Mouse (Mus musculus) heart, embryonic 11.5 days (tissue): Measurements from ENCODE around the gene Aldh1a2. TPM values are rescaled to one million over a fixed set of nuclear protein-coding genes. Genes with fewer than 3 reads are reported as not detected.

ENCODE experiments used
- ATAC-seq: fragments of 200-750 bp; cut with Nextera tagmentation; replicated peaks from 2 replicates; pipeline ENCODE4 v1.8.0; 2017; ENCODE audit warnings: moderate library complexity; ENCODE audit not compliant: insufficient number of reproducible peaks, low FRiP score, low TSS enrichment
- H3K27ac ChIP-seq: fragments of 300-500 bp; sonication (generic); 2 replicates; pipeline ENCODE4 v1.5.1; 2014; ENCODE audit warnings: mild to moderate bottlenecking, low read depth, low read length
- H3K27me3 ChIP-seq: fragments of 300-500 bp; sonication (generic); 2 replicates; pipeline ENCODE4 v1.6.1; 2014; ENCODE audit warnings: mild to moderate bottlenecking, low read length, mixed read lengths; ENCODE audit not compliant: control insufficient read depth, insufficient read depth
- H3K36me3 ChIP-seq: fragments of 300-500 bp; sonication (generic); 2 replicates; pipeline ENCODE4 v1.6.1; 2014; ENCODE audit warnings: mild to moderate bottlenecking, low read length, moderate library complexity, mixed read lengths; ENCODE audit not compliant: control insufficient read depth, insufficient read depth
- H3K4me1 ChIP-seq: fragments of 300-500 bp; sonication (generic); 2 replicates; pipeline ENCODE4 v1.6.1; 2014; ENCODE audit warnings: low read length; ENCODE audit not compliant: control insufficient read depth, insufficient read depth
- H3K4me2 ChIP-seq: fragments of 300-500 bp; sonication (generic); 2 replicates; pipeline ENCODE4 v1.6.1; 2014; ENCODE audit warnings: mild to moderate bottlenecking, moderate library complexity
- H3K4me3 ChIP-seq: fragments of 300-500 bp; sonication (generic); 2 replicates; pipeline ENCODE4 v1.5.1; 2014; ENCODE audit warnings: low read depth, low read length
- H3K9ac ChIP-seq: fragments of 300-500 bp; sonication (generic); 2 replicates; pipeline ENCODE4 v1.6.1; 2014; ENCODE audit warnings: mild to moderate bottlenecking, low read depth, low read length, moderate library complexity
- H3K9me3 ChIP-seq: fragments of 300-500 bp; sonication (generic); replicated peaks from 2 replicates; pipeline ENCODE4 v1.6.1; 2016; ENCODE audit warnings: low read length; ENCODE audit not compliant: control insufficient read depth
- WGBS: fragments of 180-500 bp; shearing (Covaris S2); extraction: QIAGEN DNeasy Blood & Tissue Kit; methylation state at CpG from one replicate; pipeline ENCODE4 v1.1.7; 2014; ENCODE audit not compliant: insufficient replicate concordance; 5-methylcytosine and 5-hydroxymethylcytosine counted together
- polyA plus RNA-seq: library from polyadenylated mRNA; unstranded; fragments of >200 nt; fragmentation: Nextera tagmentation; extraction: Ambion mirVana; gene quantifications from 2 replicates; pipeline ENCODE4 v1.2.1, GENCODE M21; 2014

Aldh1a2 gene
- polyA plus RNA-seq, 1 experiment from 2014 or later: 48.8 TPM

DNA sequence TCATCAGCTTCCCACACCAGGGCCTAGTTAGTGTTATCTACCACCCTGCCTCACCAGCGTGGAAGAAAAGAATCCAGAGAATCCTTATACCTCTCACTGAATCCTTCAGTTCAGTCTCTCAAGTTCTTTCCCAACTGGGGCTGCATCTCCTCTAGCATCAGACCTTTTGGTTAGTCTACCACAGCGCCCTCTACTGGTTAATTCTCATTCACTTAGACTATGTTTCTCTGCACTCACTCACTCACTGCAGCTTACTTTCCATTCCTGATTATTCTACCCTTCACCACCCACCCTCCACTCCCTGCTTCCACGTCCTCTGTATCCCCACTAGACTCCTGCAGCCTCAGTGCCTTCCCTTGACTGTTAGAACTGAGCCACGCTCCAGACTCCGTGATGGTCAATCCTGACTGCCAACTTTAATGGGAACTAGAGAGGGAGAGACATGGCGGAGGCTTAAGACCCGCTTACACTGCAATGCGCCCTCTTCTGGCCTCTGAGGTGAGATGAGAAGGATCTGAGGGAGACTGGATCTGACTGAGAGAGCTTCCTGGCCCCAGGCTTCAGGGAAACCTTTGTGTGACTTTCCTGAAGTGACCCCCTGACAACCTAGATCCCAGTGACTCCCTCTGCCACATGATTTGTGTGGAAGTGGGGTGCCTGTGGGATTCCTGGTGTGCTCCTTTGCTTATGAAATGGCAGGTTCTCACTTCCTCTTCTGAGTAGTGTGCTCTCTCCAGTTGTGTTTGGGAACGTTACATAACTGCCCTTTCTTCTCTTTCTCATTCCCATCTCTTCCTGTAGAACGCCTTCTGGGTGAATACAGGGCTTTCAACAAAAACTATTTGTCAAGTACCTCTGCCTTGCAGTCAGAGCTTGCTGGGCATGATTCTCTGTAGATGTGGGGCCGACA lies 104.9 kb downstream of the Aldh1a2 start:
- H3K36me3 ChIP-seq: no peaks in the 10 kb centered on the region
- 49% methylated on average over 11 of the region's 11 CpGs for WGBS
- no peak overlapping the region for H3K4me2 ChIP-seq
- no peak overlapping the region for H3K9ac ChIP-seq
- H3K4me3 ChIP-seq: no peak overlapping the region
- no peak for ATAC-seq
- no peaks in the 10 kb centered on the region; the same call in 1 of the 2 replicates for H3K27me3 ChIP-seq
- no peaks in the 10 kb centered on the region for H3K9me3 ChIP-seq
- no peak overlapping the region for H3K27ac ChIP-seq
- peaks cover 11% of the 10 kb centered on the region for H3K4me1 ChIP-seq

- no peaks in the 10 kb centered on the region for H3K9me3 ChIP-seq
- no peak for ATAC-seq
- H3K36me3 ChIP-seq: no peaks in the 10 kb centered on the region
- H3K4me3 ChIP-seq: no peak overlapping the region
- H3K27me3 ChIP-seq: no peaks in the 10 kb centered on the region
- peaks cover 9% of the 10 kb centered on the region for H3K4me1 ChIP-seq
- 47% methylated on average over 7 of the region's 7 CpGs for WGBS
- H3K9ac ChIP-seq: no peak overlapping the region
- H3K4me2 ChIP-seq: no peak overlapping the region
- H3K27ac ChIP-seq: no peak overlapping the region; the same call in 1 of the 2 replicates
These were observed 105.8 kb downstream of the Aldh1a2 start for GRCm38 (mm10) chr9:71321436-71321835.

GRCm38 (mm10) chr9:71321871-71322270 lies 106.3 kb downstream of the Aldh1a2 start:
- H3K27me3 ChIP-seq: no peaks in the 10 kb centered on the region
- no peaks in the 10 kb centered on the region for H3K36me3 ChIP-seq
- no peak overlapping the region for H3K9ac ChIP-seq
- no peaks in the 10 kb centered on the region for H3K9me3 ChIP-seq
- no peak overlapping the region for H3K4me3 ChIP-seq
- peak overlapping the region; percentile 24; the same call in 1 of the 2 replicates for H3K27ac ChIP-seq
- no peak overlapping the region for H3K4me2 ChIP-seq
- WGBS: 45% methylated on average over 6 of the region's 6 CpGs
- H3K4me1 ChIP-seq: peaks cover 9% of the 10 kb centered on the region
- ATAC-seq: no peak; the same call in 1 of the 2 replicates

- ATAC-seq: no peak
- no peak overlapping the region for H3K4me2 ChIP-seq
- no peak overlapping the region for H3K27ac ChIP-seq
- WGBS: 69% methylated on average over 1 of the region's 1 CpGs
- peaks cover 3% of the 10 kb centered on the region for H3K4me1 ChIP-seq
- no peaks in the 10 kb centered on the region for H3K27me3 ChIP-seq
- no peak overlapping the region for H3K9ac ChIP-seq
- no peaks in the 10 kb centered on the region for H3K9me3 ChIP-seq
- no peak overlapping the region for H3K4me3 ChIP-seq
- no peaks in the 10 kb centered on the region for H3K36me3 ChIP-seq
These were observed 107.8 kb downstream of the Aldh1a2 start for GRCm38 (mm10) chr9:71323303-71323952.

GRCm38 (mm10) chr9:71324060-71324459 lies 108.5 kb downstream of the Aldh1a2 start:
- Histone ChIP-seq H3K36me3 (no peaks in the 10 kb centered on the region), H3K27ac (no peak overlapping the region), H3K9me3 (no peaks in the 10 kb centered on the region), H3K4me3 (no peak overlapping the region), H3K4me2 (no peak overlapping the region), H3K27me3 (no peaks in the 10 kb centered on the region), H3K4me1 (peaks cover 3% of the 10 kb centered on the region), H3K9ac (no peak overlapping the region)
- WGBS: 52% methylated on average over 5 of the region's 5 CpGs
- no peak for ATAC-seq

- Histone ChIP-seq H3K4me3 (no peak overlapping the region), H3K4me2 (no peak overlapping the region), H3K27ac (0 out of 2 replicates have a peak overlapping the region, but pooled peaks have one; percentile 5), H3K36me3 (no peaks in the 10 kb centered on the region), H3K9ac (no peak overlapping the region), H3K9me3 (no peaks in the 10 kb centered on the region), H3K27me3 (no peaks in the 10 kb centered on the region), H3K4me1 (no peaks in the 10 kb centered on the region; the same call in none of the 2 replicates)
- no peak for ATAC-seq
- WGBS: 61% methylated on average over 4 of the region's 4 CpGs
These were observed 110.7 kb downstream of the Aldh1a2 start for GRCm38 (mm10) chr9:71326261-71326660.

GRCm38 (mm10) chr9:71331661-71332060 lies 116.1 kb downstream of the Aldh1a2 start:
- H3K4me1 ChIP-seq: no peaks in the 10 kb centered on the region
- no peak overlapping the region for H3K4me2 ChIP-seq
- H3K27ac ChIP-seq: no peak overlapping the region
- H3K27me3 ChIP-seq: no peaks in the 10 kb centered on the region
- 63% methylated on average over 3 of the region's 3 CpGs for WGBS
- H3K36me3 ChIP-seq: no peaks in the 10 kb centered on the region
- no peak for ATAC-seq
- H3K4me3 ChIP-seq: no peak overlapping the region
- H3K9ac ChIP-seq: no peak overlapping the region
- no peaks in the 10 kb centered on the region for H3K9me3 ChIP-seq

DNA sequence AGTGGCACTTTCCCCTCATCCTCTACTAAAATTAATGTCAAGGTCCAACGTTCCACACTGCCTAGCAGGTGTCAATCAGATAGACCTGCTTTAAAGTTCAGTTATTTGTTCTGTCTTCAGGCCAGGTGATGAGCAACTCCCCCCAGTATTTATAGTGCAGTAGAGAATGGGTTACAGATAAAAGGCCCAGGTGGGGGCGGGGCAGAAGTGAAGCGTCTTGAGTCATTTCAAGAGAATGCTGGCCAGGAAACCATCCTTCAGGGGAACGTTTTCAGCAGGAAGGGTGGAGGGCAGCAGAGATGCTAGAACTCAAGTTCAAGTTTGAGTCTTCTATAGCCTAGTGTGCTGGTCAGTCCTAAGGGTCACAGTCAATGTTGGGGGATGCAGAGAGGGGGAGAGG lies 121.1 kb downstream of the Aldh1a2 start:
- H3K4me1 ChIP-seq: no peaks in the 10 kb centered on the region
- H3K9me3 ChIP-seq: no peaks in the 10 kb centered on the region
- no peak overlapping the region for H3K27ac ChIP-seq
- ATAC-seq: no peak
- no peak overlapping the region for H3K4me2 ChIP-seq
- H3K27me3 ChIP-seq: no peaks in the 10 kb centered on the region
- H3K36me3 ChIP-seq: no peaks in the 10 kb centered on the region
- no peak overlapping the region for H3K4me3 ChIP-seq
- WGBS: 46% methylated on average over 4 of the region's 4 CpGs
- no peak overlapping the region for H3K9ac ChIP-seq
